Mouse (Mus musculus) gastrocnemius, postnatal 36 days (tissue): Measurements from ENCODE around the gene Glis1. TPM values are rescaled to one million over a fixed set of nuclear protein-coding genes. Genes with fewer than 3 reads are reported as not detected.

Experiments used
- DNase-seq, 2 experiments: peaks; one replicate each; pipeline ENCODE4 v3.0.0; 2022
- intact Hi-C: fragments of 180-260 bp; cut with DNase I; formaldehyde crosslinking; loops from one replicate; pipeline ENCODE4 v1.15.1; 2025
- total RNA-seq, 2 experiments: library from RNA; stranded (reverse); gene quantifications; 2 replicates each; pipeline ENCODE4 v1.2.3; 2021

Glis1 gene
- total RNA-seq, 2 experiments from 2014 or later: 0.20 to 0.23 TPM

GRCm38 (mm10) chr4:107497430-107497935 lies 63.1 kb downstream of the Glis1 start:
- DNase-seq: no peak
- intact Hi-C loops: no loop called here

GRCm38 (mm10) chr4:107502601-107503051 lies 68.2 kb downstream of the Glis1 start:
- no peak for DNase-seq
- intact Hi-C loops: no loop called here

- intact Hi-C loops: no loop called here
- DNase-seq: peak; percentile 15 to 28
Observed at GRCm38 (mm10) chr4:107514981-107515380, 80.6 kb downstream of the Glis1 start.

- intact Hi-C loops: no loop called here
- DNase-seq: peak in 1 of 2 experiments; percentile 6
Observed at GRCm38 (mm10) chr4:107515626-107516025, 81.2 kb downstream of the Glis1 start.

GRCm38 (mm10) chr4:107518766-107519165 lies 84.4 kb downstream of the Glis1 start:
- intact Hi-C loops: no loop called here
- peak in 1 of 2 experiments; percentile 8 for DNase-seq

GRCm38 (mm10) chr4:107520071-107520470 lies 85.7 kb downstream of the Glis1 start:
- intact Hi-C loops: no loop called here
- DNase-seq: no peak

GRCm38 (mm10) chr4:107520816-107521215 lies 86.4 kb downstream of the Glis1 start:
- intact Hi-C loops: no loop called here
- no peak for DNase-seq

GRCm38 (mm10) chr4:107523607-107524151 lies 89.3 kb downstream of the Glis1 start:
- no peak for DNase-seq
- intact Hi-C loops: no loop called here

- DNase-seq: no peak
- intact Hi-C loops: no loop called here
Observed at GRCm38 (mm10) chr4:107535126-107535525, 100.7 kb downstream of the Glis1 start.

- intact Hi-C loops: no loop called here
- DNase-seq: peak in 1 of 2 experiments; percentile 13
Observed at GRCm38 (mm10) chr4:107538116-107538515, 103.7 kb downstream of the Glis1 start.

GRCm38 (mm10) chr4:107538561-107538960 lies 104.2 kb downstream of the Glis1 start:
- DNase-seq: no peak
- intact Hi-C loops: no loop called here

- no peak for DNase-seq
- intact Hi-C loops: no loop called here
Observed at GRCm38 (mm10) chr4:107539021-107539420, 104.6 kb downstream of the Glis1 start.

- intact Hi-C loops: no loop called here
- DNase-seq: peak in 1 of 2 experiments; percentile 5
Observed at GRCm38 (mm10) chr4:107541821-107542220, 107.4 kb downstream of the Glis1 start.

GRCm38 (mm10) chr4:107544843-107545242 lies 110.5 kb downstream of the Glis1 start:
- no peak for DNase-seq
- intact Hi-C loops: no loop called here

- intact Hi-C loops: no loop called here
- no peak for DNase-seq
Observed at GRCm38 (mm10) chr4:107545726-107546125, 111.3 kb downstream of the Glis1 start.

GRCm38 (mm10) chr4:107546525-107546924 lies 112.1 kb downstream of the Glis1 start:
- DNase-seq: peak in 1 of 2 experiments; percentile 13
- intact Hi-C loops: no loop called here

- intact Hi-C loops: no loop called here
- peak in 1 of 2 experiments; percentile 6 for DNase-seq
Observed at GRCm38 (mm10) chr4:107550096-107550495, 115.7 kb downstream of the Glis1 start.

GRCm38 (mm10) chr4:107550546-107550945 lies 116.2 kb downstream of the Glis1 start:
- intact Hi-C loops: no loop called here

GRCm38 (mm10) chr4:107552696-107553095 lies 118.3 kb downstream of the Glis1 start:
- peak in 1 of 2 experiments; percentile 8 for DNase-seq
- intact Hi-C loops: no loop called here

More at GRCm38 (mm10) chr4:107550546-107550945, 116.2 kb downstream of the Glis1 start:
- peak in 1 of 2 experiments; percentile 3 for DNase-seq

GRCm38 (mm10) chr4:107553774-107554173 lies 119.4 kb downstream of the Glis1 start:
- no peak for DNase-seq
- intact Hi-C loops: no loop called here

- intact Hi-C loops: no loop called here
- no peak for DNase-seq
Observed at GRCm38 (mm10) chr4:107558801-107559200, 124.4 kb downstream of the Glis1 start.

- intact Hi-C loops: no loop called here
- DNase-seq: no peak
Observed at GRCm38 (mm10) chr4:107561056-107561455, 126.7 kb downstream of the Glis1 start.
